Mouse (Mus musculus) erythroid progenitor cell, adult 5-6 weeks (primary cell): ENCODE data around the gene Thumpd2. TPM values are rescaled to one million over a fixed set of nuclear protein-coding genes. Genes with fewer than 3 reads are reported as not detected.

ENCODE experiments used
- ATAC-seq: replicated peaks from 2 replicates; pipeline ENCODE4 v1.8.0; 2016; ENCODE audit warnings: moderate number of reproducible peaks, mild to moderate bottlenecking, moderate TSS enrichment, inconsistent platforms; ENCODE audit not compliant: poor library complexity, low FRiP score, severe bottlenecking
- total RNA-seq, 2 experiments: library from RNA; stranded (forward) in 1 of 2; stranded (reverse) in 1 of 2; fragments of 150-400 nt in 1 of 2; fragments of 186-747, 209-891 nt in 1 of 2; gene quantifications; 2 replicates each; pipeline versions ENCODE4 v1.2.3 to v1.2.4; 2015 to 2017; ENCODE audit warnings: low replicate concordance in 2 of 2

The Thumpd2 gene
- total RNA-seq, 2 experiments from 2014 or later: 1.1 TPM; not detected in 1

DNA sequence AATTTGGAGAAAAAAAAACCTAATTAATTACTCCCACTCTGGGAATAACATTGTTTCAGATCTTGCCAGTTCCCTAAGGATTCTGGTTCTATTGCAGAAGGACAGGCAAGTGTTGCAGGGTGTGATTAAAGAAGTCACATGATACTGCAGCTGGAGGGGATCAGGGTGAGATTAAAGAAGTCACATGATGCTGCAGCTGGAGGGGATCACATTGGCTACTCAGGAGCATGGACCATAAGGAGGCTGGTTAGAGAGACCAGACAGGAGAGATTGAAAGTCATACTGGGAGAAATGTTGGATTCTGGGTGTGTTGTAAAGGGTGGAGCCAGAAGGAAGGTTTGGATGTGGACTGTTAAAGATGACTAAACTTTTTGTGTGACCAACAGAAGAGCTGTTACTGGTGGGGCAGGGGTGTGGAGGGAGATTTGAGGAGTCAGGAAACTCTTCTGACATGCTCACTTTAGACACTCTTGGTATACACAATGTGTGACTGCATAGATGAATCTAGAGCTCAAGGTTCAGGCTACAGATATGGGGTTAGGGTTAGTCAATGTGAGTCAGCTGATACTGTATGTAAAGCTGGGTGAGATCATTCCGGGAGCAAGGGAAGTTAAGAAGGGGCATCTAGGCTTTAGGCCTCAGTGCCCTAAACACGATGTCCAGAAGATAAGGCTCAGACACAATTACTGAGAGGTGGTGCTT is 26.0 kb downstream of the Thumpd2 start:
- ATAC-seq: peak; percentile 25; the same call in 1 of the 2 replicates

- ATAC-seq: no peak
Measured at GRCm38 (mm10) chr17:81035354-81035753, 29.5 kb downstream of the Thumpd2 start.

DNA sequence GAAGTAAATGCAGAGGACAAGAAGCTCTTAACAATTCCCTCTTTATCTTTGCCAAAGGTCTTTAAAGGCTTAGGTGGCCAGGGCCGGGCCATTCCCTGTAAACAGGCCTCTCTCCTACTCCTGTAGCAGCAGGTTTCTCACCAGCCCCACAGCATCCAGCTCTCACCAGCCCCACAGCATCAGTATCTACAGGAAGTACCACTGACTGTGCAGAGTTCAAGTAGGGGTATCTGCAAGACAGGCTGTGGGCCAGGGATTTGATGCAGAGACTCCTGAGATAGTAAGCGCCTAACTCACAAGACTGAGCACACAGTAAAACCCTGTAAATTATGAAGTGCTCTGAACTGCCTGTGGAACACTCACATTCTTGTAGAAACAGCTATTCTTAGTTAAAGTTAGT is 31.9 kb downstream of the Thumpd2 start:
- no peak for ATAC-seq

- ATAC-seq: peak; percentile 80
Measured at GRCm38 (mm10) chr17:81031830-81032442, 32.9 kb downstream of the Thumpd2 start.

DNA sequence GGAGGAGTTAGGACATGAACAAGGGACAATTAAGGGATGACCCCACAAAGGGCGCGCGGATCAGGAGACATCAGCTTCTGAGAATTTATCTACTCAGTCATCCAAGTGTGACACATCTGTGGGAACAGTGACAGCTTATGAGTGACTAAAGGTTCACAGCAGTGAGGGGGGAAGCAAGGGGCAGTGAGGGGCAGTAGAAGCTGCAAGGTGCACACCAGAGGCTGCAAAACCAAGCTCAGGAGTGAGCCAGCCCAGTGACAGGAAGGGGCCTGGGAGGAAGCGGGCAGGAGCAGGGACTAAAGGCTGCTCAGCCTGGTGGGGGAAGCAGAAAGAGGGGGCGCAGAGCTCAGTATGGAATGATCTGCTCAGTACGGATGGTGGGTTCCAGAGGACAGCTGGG is 37.6 kb downstream of the Thumpd2 start:
- no peak for ATAC-seq

DNA sequence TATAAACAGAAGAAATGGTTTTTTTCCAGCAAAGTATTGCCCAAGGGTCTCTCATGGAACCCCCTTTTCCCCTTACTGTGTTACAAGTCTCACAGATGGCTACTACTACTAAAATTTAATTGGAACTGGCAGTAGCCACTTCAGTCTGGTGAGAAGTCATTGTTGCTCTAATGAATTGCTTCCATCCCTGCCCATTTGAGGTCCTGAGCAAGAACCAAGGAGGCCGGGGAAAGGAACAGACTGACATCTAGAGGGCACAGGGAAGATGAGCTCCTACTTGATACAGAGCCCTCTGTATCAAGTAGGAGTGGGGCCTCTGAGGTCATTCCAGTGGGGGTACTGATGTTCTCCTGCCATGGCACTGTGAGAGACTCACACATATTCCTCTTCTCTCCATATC is 47.8 kb downstream of the Thumpd2 start:
- no peak for ATAC-seq

- ATAC-seq: no peak
Measured at GRCm38 (mm10) chr17:81015814-81016447, 49.0 kb downstream of the Thumpd2 start.

- ATAC-seq: no peak
Measured at GRCm38 (mm10) chr17:81010844-81011685, 53.8 kb downstream of the Thumpd2 start.

GRCm38 (mm10) chr17:81010199-81010598 is 54.7 kb downstream of the Thumpd2 start:
- ATAC-seq: no peak

- ATAC-seq: no peak
Measured at GRCm38 (mm10) chr17:81009112-81009511, 55.8 kb downstream of the Thumpd2 start.

DNA sequence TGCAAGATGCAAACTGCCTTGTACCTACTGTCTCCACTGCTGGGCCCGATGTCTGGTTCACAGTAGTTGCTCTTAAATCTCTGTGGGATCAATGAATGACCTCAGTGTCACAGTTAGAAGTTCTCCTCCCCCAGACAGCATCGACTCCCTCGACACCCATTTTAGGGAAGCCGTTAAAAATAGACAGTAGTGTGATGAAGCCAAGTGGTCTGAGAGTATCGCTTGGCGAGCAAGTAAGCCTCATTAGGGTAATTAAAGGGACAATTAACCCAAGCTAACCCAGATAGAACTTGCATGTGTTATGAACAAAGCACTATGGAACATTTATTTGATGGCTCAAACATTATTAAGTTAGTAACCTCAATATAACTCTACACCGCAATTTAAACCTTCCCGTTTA is 59.6 kb downstream of the Thumpd2 start:
- no peak for ATAC-seq

DNA sequence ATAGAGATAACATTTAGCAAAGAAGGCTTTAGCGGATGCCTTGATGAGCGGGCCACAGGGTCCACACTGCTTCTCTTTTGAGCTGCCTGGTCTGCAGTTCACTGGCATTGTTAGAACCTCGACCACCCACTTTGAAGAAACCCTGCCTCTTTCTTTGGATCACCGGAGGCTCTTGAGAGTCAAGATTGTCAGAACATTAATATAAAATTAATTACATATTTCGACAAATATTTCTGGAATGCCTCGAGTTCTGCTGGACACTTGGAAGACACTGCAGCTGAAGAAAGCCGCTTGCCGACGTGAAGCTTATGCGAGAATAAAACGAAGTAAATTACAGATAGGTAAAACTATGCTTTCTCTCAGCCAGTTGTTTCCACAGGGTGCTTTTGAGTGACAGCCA is 60.4 kb downstream of the Thumpd2 start:
- no peak for ATAC-seq

GRCm38 (mm10) chr17:81002130-81002529 is 62.8 kb downstream of the Thumpd2 start:
- no peak for ATAC-seq

DNA sequence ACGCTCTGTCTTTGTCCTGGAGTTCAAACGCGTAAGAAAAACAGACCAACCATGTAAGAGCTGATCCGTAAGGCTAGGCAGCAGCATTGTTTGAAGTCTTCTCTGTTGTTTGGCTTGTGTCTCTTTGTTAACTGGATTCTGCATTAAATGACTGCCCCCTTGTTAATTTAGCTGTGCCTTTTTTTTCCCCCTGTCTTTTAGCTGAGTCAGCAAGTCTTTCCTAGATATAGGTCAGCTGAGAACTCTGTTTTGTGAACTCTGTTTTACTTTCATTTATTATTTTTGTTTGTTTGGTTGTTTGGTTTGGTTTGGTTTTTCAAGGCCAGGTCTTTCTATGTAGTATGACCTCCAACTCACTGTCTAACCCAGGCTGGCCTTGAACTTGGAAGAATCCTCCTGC is 63.2 kb downstream of the Thumpd2 start:
- no peak for ATAC-seq

DNA sequence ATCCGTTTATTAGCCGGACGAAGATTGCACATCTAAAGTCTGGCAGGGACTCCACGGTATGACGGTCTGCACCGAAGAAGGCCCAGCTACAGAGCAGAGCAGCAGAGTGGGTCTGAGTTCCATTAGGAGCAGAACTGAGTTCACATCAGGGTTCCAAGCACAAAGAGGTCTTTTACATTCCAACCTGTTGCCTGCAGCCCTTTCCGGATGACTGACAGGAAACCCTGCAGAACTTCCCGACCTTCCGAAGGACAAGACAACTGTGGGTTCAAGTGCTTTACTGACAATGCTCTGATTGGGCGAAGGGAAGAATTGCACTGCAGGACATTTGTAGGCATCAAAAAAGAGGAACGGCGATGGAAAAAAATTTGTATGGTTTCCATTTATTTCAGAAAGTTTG is 63.9 kb downstream of the Thumpd2 start:
- no peak for ATAC-seq

DNA sequence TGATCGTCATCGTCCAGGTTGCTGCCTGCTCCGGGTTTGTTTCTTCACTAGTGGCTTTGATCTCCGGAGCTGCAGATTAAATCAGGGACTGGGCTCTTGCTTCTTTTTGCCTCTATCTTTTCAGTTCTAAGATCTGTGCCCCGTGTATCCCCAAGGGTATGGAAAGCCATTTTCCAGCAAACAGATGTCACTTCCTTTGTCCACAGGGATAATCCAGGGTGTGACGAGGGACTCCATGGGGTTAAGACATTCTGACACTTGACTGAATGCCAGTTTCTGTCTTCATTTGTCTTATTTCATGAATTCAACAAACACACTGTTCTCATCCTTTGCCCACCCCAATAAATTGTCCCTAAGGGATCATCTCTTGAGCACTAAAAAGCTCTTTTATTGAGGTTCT is 65.9 kb downstream of the Thumpd2 start:
- no peak for ATAC-seq

- ATAC-seq: no peak
Measured at GRCm38 (mm10) chr17:80997226-80997625, 67.7 kb downstream of the Thumpd2 start.

DNA sequence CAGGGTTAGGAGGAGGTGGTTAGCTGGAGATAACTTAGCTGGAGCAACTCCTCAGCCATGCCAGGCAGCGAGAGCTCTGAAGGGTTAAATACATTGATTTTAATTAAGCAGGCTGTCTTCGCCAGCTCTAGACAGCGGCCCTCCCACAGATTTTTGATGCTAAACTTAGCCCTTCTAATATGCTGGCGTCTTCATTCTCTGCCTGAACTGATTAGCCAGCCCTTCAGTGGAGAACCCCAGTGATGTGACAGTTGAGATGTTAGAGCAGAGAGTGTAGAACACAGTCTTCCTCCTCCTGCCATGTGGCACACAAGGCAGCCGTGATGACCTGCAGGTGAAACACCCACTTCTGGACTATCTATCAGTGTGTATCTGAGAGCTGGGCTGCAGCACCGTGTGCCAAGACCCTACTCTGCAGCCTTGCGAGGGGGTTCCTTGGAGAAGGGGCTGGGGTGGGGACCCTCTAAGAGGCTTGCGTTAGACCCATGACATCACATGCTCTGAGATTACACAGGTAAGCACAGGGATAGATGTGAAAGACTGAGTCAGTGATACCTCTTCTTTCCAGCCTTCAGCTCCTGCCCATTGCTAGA is 73.3 kb downstream of the Thumpd2 start:
- no peak for ATAC-seq

DNA sequence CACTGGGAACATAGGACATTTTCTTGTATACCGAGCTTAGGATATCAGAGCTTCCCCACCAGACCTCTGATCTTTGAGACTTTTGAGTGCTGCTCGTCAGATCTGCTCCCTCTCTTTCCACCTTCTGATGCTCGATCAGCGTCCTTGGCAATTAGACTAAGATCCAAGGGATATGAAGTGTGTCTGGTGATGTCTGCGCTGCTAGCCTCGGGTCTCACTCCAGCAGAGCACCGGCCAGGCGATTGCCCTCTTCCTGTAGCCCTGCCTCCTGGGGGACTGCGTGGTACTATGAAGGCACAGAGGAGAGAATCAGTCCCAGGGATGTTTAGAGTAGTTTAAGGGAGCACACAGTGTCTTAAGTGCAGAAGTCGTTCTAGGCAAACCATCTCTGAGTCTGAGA is 81.9 kb downstream of the Thumpd2 start:
- ATAC-seq: no peak

- ATAC-seq: no peak
Measured at GRCm38 (mm10) chr17:80982412-80982787, 82.5 kb downstream of the Thumpd2 start.
